Mouse (Mus musculus) cerebellum, adult 2 months (tissue): ENCODE results near the gene Gm7358.
"Not testable (repeated sequence)": the region's sequence is repeated elsewhere in the genome, so short reads cannot be mapped to it uniquely, and the experiment has no call there.

Experiments used
- CTCF ChIP-seq: fragments of 200-500 bp; IDR thresholded peaks from 2 replicates; pipeline ENCODE4 v1.5.1; 2011; ENCODE audit warnings: low read depth, mild to moderate bottlenecking, control low read depth, low read length, moderate library complexity, borderline replicate concordance; ENCODE audit not compliant: insufficient read depth
- POLR2A ChIP-seq: fragments of 200-500 bp; IDR thresholded peaks from 2 replicates; pipeline ENCODE4 v1.6.1; 2011; ENCODE audit warnings: low read length, control low read depth, borderline replicate concordance; ENCODE audit not compliant: insufficient read depth

DNA sequence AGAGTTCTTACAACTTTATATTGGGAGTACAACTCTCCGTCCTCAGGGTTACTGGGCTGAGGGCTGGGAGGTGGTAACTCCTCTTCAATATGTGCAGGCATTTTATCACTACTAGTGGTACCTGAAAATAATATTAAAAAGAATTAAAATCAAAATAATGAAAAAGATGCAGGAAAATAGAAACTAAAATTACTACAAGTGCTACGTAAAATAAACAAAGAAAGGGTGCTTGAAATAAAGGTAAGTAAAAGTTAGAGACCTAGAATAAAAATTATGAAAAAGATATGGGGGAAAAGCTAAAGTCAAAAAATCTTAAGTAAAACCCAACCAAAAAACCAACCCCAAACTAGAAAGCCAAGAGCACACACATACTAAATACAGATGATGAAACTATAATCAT is at the start of gene Gm7358:
- TF ChIP-seq POLR2A, CTCF: not testable (repeated sequence)
